Mouse (Mus musculus): ENCODE measurements around the gene Hist2h4.

DNA sequence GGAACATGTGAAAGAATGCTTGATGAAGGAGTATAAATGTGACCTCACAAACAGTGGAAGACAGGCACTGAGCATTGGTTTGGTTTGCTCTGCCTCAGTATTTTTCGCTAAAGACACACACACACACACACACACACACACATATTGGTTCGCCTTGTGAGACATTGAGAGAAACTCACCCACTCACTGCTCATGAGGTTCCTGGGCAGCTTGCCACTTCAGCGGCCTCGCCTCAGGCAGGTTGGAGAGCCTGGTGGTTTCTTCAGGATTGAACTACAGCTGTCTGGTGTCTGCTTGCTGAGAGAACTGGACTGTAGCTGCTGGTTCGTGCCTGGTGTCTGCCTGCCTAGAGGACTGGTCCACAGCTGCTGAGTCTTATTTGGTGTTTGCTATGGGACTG is 2.9 kb downstream of the Hist2h4 start:
- TF ChIP-seq CTCF (IDR thresholded peaks at IDR 0.05; ENCODE audit: extremely low read depth, insufficient read depth, low read length) = no peak
- no peak for TF ChIP-seq POLR2A (IDR thresholded peaks at IDR 0.05; ENCODE audit: extremely low read depth, insufficient read depth, low read length)
